Mouse (Mus musculus): ENCODE measurements around the gene Olfr839-ps1. TPM values are rescaled to one million over a fixed set of nuclear protein-coding genes. Genes with fewer than 3 reads are reported as not detected.

The Olfr839-ps1 gene
- not detected in 2 replicates for polyA plus RNA-seq (2016; fragmentation: Nextera tagmentation; extraction: Ambion mirVana)

DNA sequence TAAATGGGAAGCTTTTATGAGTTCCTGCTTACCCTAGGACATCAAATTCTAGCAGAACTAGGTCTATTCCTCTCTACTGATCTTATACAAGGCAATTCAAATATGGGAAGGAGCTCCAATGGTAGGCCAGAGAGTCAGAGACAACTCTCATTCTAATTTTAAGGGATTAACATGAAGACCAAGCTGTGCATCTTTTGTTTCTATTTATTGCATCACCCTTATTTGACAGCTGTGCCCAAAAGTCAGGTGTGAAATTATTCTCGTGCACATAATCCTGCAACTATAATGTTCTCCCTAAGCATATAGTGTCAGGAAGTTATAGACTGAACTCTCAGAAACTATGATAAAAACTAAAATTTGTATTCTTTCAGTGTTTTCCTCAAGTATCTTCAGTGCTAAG, at the start of gene Olfr839-ps1:
Gene Olfr839-ps1, minus strand, starts transcription at position 101 of the 400 bp plus-strand sequence.
- Histone ChIP-seq H3K4me3 (replicated peaks) (no peak within 1 kb of the TSS), H3K4me1 (replicated peaks) (no peaks in the 10 kb centered on the region), H3K9me3 (peaks cover 13% of the 10 kb centered on the region), H3K36me3 (no peaks in the 10 kb centered on the region), H3K9ac (replicated peaks) (no peak within 1 kb of the TSS), H3K4me2 (no peak within 1 kb of the TSS), H3K27ac (no peak within 1 kb of the TSS), H3K27me3 (no peaks in the 10 kb centered on the region)
- no peak for ATAC-seq (ENCODE audit: insufficient number of reproducible peaks, insufficient read depth, low FRiP score, low TSS enrichment, low read depth)
- WGBS: 76% methylated on average over 1 of the region's 1 CpGs

DNA sequence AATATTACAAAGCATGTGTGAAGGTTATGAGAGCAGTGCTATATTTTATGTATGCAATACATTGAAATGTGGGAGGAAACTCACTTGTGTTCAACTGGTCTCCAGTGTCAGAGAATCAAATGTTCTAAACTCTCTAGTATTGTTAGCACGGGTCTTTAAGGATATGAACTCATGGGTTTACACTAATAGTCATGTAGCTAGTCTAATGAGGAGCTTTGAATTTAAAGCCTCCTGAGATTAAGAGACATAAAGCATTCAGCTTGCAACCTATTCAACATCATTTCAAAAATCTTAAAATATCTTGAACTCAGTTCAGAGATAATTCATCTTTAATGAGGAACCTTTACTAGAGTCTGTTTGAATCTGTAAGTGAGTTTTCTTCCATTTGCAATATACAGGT, 41.1 kb downstream of the Olfr839-ps1 start, which contains the start of gene Olfr837:
Gene Olfr837, plus strand, starts transcription at position 301 of the 400 bp plus-strand sequence.
- H3K4me2 ChIP-seq: no peak within 1 kb of the TSS
- no peak within 1 kb of the TSS for H3K27ac ChIP-seq
- WGBS: 81% methylated on average over 1 of the region's 1 CpGs
- peaks cover 11% of the 10 kb centered on the region; the same call in 1 of the 2 replicates for H3K9me3 ChIP-seq
- H3K27me3 ChIP-seq: no peaks in the 10 kb centered on the region
- no peak within 1 kb of the TSS for H3K4me3 ChIP-seq (replicated peaks)
- H3K36me3 ChIP-seq: no peaks in the 10 kb centered on the region
- no peak within 1 kb of the TSS for H3K9ac ChIP-seq (replicated peaks)
- ATAC-seq (ENCODE audit: insufficient number of reproducible peaks, insufficient read depth, low FRiP score, low TSS enrichment, low read depth): no peak
- no peaks in the 10 kb centered on the region for H3K4me1 ChIP-seq (replicated peaks)

DNA sequence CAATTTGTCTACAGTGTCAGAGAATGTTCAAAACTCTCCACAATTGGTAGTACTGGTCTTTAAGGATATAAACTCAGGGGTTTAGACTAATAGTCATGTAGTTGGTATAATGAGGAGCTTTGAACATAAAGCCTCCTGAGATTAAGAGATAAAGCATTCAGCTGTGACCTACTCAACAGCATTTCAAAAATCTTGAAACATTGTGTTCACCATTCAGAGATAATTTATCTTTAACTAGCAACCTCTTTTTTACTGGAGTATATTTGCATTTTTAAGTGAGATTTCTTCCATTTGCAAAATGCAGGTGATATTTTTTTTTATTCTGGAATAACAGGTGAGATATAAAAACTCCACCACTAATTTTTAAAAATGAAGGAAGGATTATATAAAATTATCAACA, 57.0 kb downstream of the Olfr839-ps1 start, which contains the start of gene Olfr836:
Gene Olfr836, plus strand, starts transcription at position 301 of the 400 bp plus-strand sequence.
- no peaks in the 10 kb centered on the region for H3K4me1 ChIP-seq (replicated peaks)
- no peak within 1 kb of the TSS for H3K4me2 ChIP-seq
- ATAC-seq (ENCODE audit: insufficient number of reproducible peaks, insufficient read depth, low FRiP score, low TSS enrichment, low read depth): no peak
- H3K9me3 ChIP-seq: 0 out of 2 replicates have a peak, but pooled peaks cover 2% of the 10 kb centered on the region
- no peak within 1 kb of the TSS for H3K4me3 ChIP-seq (replicated peaks)
- no peaks in the 10 kb centered on the region for H3K36me3 ChIP-seq
- H3K27me3 ChIP-seq: no peaks in the 10 kb centered on the region
- no peak within 1 kb of the TSS for H3K27ac ChIP-seq
- H3K9ac ChIP-seq (replicated peaks): no peak within 1 kb of the TSS

Other genes starting within 250 kb of the Olfr839-ps1 start
- not detected in 2 replicates for gene Olfr832, start 240.2 kb downstream of the Olfr839-ps1 start, polyA plus RNA-seq (2016; fragmentation: Nextera tagmentation; extraction: Ambion mirVana)
- not detected in 2 replicates for gene Olfr834, start 189.3 kb downstream of the Olfr839-ps1 start, polyA plus RNA-seq (2016; fragmentation: Nextera tagmentation; extraction: Ambion mirVana)
- gene Olfr835, start 144.6 kb downstream of the Olfr839-ps1 start, polyA plus RNA-seq (2016; fragmentation: Nextera tagmentation; extraction: Ambion mirVana): not detected in 2 replicates
- gene Olfr836, start 56.9 kb downstream of the Olfr839-ps1 start, polyA plus RNA-seq (2016; fragmentation: Nextera tagmentation; extraction: Ambion mirVana): not detected in 2 replicates
- gene Olfr837, start 41.0 kb downstream of the Olfr839-ps1 start, polyA plus RNA-seq (2016; fragmentation: Nextera tagmentation; extraction: Ambion mirVana): not detected in 2 replicates
- gene Olfr843, start 74.7 kb upstream of the Olfr839-ps1 start, polyA plus RNA-seq (2016; fragmentation: Nextera tagmentation; extraction: Ambion mirVana): not detected in 2 replicates
- not detected in 2 replicates for gene Olfr844, start 139.0 kb upstream of the Olfr839-ps1 start, polyA plus RNA-seq (2016; fragmentation: Nextera tagmentation; extraction: Ambion mirVana)
- not detected in 2 replicates for gene Olfr845, start 159.1 kb upstream of the Olfr839-ps1 start, polyA plus RNA-seq (2016; fragmentation: Nextera tagmentation; extraction: Ambion mirVana)
- not detected in 2 replicates for gene Olfr846, start 186.7 kb upstream of the Olfr839-ps1 start, polyA plus RNA-seq (2016; fragmentation: Nextera tagmentation; extraction: Ambion mirVana)
- not detected in 2 replicates for gene Olfr847, start 201.4 kb upstream of the Olfr839-ps1 start, polyA plus RNA-seq (2016; fragmentation: Nextera tagmentation; extraction: Ambion mirVana)

Measured in limb, embryonic 12.5 days (tissue).